Mouse (Mus musculus) liver, embryonic 11.5 days (tissue): ENCODE measurements around the gene Actg2. TPM values are rescaled to one million over a fixed set of nuclear protein-coding genes. Genes with fewer than 3 reads are reported as not detected.

ENCODE experiments used
- ATAC-seq: fragments of 200-750 bp; cut with Nextera tagmentation; replicated peaks from 2 replicates; pipeline ENCODE4 v1.8.0; 2017; ENCODE audit warnings: moderate number of reproducible peaks, mild to moderate bottlenecking, moderate TSS enrichment, moderate library complexity; ENCODE audit not compliant: low FRiP score
- DNase-seq: peaks from one replicate; pipeline ENCODE4 v3.0.0-alpha.2; 2017; ENCODE audit warnings: low spot score
- H3K27ac ChIP-seq: fragments of 300-500 bp; sonication (generic); 2 replicates; pipeline ENCODE4 v1.5.1; 2014; ENCODE audit warnings: mild to moderate bottlenecking, low read depth, low read length, control low read depth
- H3K27me3 ChIP-seq: fragments of 300-500 bp; sonication (generic); replicated peaks from 2 replicates; pipeline ENCODE4 v1.6.1; 2014; ENCODE audit warnings: low read length, mixed read lengths; ENCODE audit not compliant: control insufficient read depth, insufficient read depth
- H3K36me3 ChIP-seq: fragments of 300-500 bp; sonication (generic); 2 replicates; pipeline ENCODE4 v1.6.1; 2014; ENCODE audit warnings: mild to moderate bottlenecking, low read length, moderate library complexity, mixed read lengths; ENCODE audit not compliant: control insufficient read depth, insufficient read depth
- H3K4me1 ChIP-seq: fragments of 300-500 bp; sonication (generic); replicated peaks from 2 replicates; pipeline ENCODE4 v1.6.1; 2014; ENCODE audit warnings: low read length, mixed read lengths; ENCODE audit not compliant: control insufficient read depth, insufficient read depth
- H3K4me2 ChIP-seq: fragments of 300-500 bp; sonication (generic); 2 replicates; pipeline ENCODE4 v1.6.1; 2014; ENCODE audit warnings: mild to moderate bottlenecking, control low read depth, moderate library complexity
- H3K4me3 ChIP-seq: fragments of 300-500 bp; sonication (generic); 2 replicates; pipeline ENCODE4 v1.5.1; 2014; ENCODE audit warnings: low read depth, low read length, control low read depth
- H3K9ac ChIP-seq: fragments of 300-500 bp; sonication (generic); 2 replicates; pipeline ENCODE4 v1.6.1; 2014; ENCODE audit warnings: low read depth, low read length, control low read depth
- H3K9me3 ChIP-seq: fragments of 300-500 bp; sonication (generic); 2 replicates; pipeline ENCODE4 v1.6.1; 2016; ENCODE audit warnings: low read length, inconsistent platforms, mixed read lengths; ENCODE audit not compliant: control insufficient read depth
- WGBS: fragments of 180-500 bp; shearing (Covaris S2); extraction: QIAGEN DNeasy Blood & Tissue Kit; methylation state at CpG from one replicate; pipeline ENCODE4 v1.1.7; 2014; 5-methylcytosine and 5-hydroxymethylcytosine counted together
- polyA plus RNA-seq: library from polyadenylated mRNA; unstranded; fragments of >200 nt; fragmentation: Nextera tagmentation; extraction: Ambion mirVana; gene quantifications from 2 replicates; pipeline ENCODE4 v1.2.1, GENCODE M21; 2014

Gene Actg2
- polyA plus RNA-seq, 1 experiment from 2014 or later, result 7.6 TPM

- WGBS, result under 1% methylated on average over 54 of the region's 54 CpGs
- Histone ChIP-seq H3K9ac (peak within 1 kb of the TSS; percentile 79), H3K4me1 (0 out of 2 replicates have a peak, but pooled peaks cover 7% of the 10 kb centered on the region), H3K27me3 (no peaks in the 10 kb centered on the region), H3K36me3 (no peaks in the 10 kb centered on the region), H3K9me3 (no peaks in the 10 kb centered on the region), H3K4me3 (peak within 1 kb of the TSS; percentile 79), H3K4me2 (peak within 1 kb of the TSS; percentile 73), H3K27ac (peak within 1 kb of the TSS; percentile 97)
- peak; percentile 96 for ATAC-seq
- peak; percentile 91 for DNase-seq
Measured at GRCm38 (mm10) chr6:83506258-83507167, 29.6 kb downstream of the Actg2 start, which contains the start of gene Dguok. Dguok (minus strand) TSS chr6:83506969.

DNA sequence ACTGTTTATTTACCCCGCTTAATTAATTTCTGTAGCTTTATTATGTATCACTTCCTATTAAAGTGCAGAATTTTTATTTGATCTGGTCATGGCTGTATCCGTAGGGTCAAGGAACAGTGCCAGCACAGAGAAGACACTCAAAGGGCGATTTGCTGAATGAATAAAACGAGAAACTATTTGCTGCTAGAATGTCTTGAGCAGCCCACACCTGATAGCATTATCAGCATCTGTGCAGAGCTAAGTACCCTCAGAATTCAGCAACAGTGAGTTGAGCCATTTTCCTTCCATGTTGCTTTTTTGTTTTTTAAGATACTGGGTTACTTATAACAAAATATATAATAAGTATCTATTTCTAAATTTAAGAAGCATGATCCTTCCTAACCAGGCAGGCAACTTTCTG lies 30.5 kb downstream of the Actg2 start:
- ATAC-seq (no peak), DNase-seq (no peak)
- no peaks in the 10 kb centered on the region for H3K36me3 ChIP-seq
- peak overlapping the region; percentile 97 for H3K27ac ChIP-seq
- H3K4me2 ChIP-seq, result peak overlapping the region; percentile 73
- H3K4me3 ChIP-seq, result peak overlapping the region; percentile 79
- peak overlapping the region; percentile 79 for H3K9ac ChIP-seq
- H3K4me1 ChIP-seq, result 0 out of 2 replicates have a peak, but pooled peaks cover 7% of the 10 kb centered on the region
- 72% methylated on average over 4 of the region's 4 CpGs for WGBS
- H3K27me3 ChIP-seq, result no peaks in the 10 kb centered on the region
- H3K9me3 ChIP-seq, result no peaks in the 10 kb centered on the region

GRCm38 (mm10) chr6:83503361-83503760 lies 32.7 kb downstream of the Actg2 start:
- 78% methylated on average over 3 of the region's 3 CpGs for WGBS
- H3K9ac ChIP-seq, result no peak overlapping the region

DNA sequence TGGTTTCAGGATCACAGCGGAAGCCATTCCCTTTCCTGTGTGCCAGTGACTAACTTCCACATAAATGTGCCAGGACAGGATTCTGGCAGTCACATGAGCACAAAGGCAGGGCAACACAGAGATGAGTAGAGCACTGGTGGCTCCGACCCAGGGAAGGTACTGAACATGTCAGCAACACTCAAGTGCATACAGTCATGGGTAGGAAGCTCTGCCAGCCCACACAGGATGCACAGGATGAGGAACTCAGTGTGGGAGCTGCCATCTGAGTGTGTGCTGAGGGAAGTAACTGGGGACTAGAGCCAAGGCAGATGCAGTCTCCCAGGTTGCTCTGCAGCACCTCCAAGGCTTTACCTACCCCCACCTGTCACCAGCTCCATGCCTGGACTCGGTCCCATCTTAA lies 33.4 kb downstream of the Actg2 start:
- Histone ChIP-seq H3K9me3 (no peaks in the 10 kb centered on the region), H3K27ac (no peak overlapping the region), H3K4me3 (no peak overlapping the region), H3K4me2 (no peak overlapping the region), H3K9ac (no peak overlapping the region), H3K27me3 (no peaks in the 10 kb centered on the region), H3K4me1 (0 out of 2 replicates have a peak, but pooled peaks cover 7% of the 10 kb centered on the region), H3K36me3 (no peaks in the 10 kb centered on the region)
- no peak for DNase-seq
- 79% methylated on average over 3 of the region's 3 CpGs for WGBS
- no peak for ATAC-seq

More at GRCm38 (mm10) chr6:83503361-83503760, 32.7 kb downstream of the Actg2 start:
- H3K4me1 ChIP-seq, result 0 out of 2 replicates have a peak, but pooled peaks cover 7% of the 10 kb centered on the region
- no peak overlapping the region for H3K27ac ChIP-seq
- no peak overlapping the region for H3K4me3 ChIP-seq
- ATAC-seq, result no peak
- no peaks in the 10 kb centered on the region for H3K36me3 ChIP-seq
- H3K27me3 ChIP-seq, result no peaks in the 10 kb centered on the region
- no peak overlapping the region for H3K4me2 ChIP-seq
- no peak for DNase-seq
- no peaks in the 10 kb centered on the region for H3K9me3 ChIP-seq

GRCm38 (mm10) chr6:83501524-83502310 lies 34.3 kb downstream of the Actg2 start:
- Histone ChIP-seq H3K4me2 (no peak overlapping the region), H3K4me3 (no peak overlapping the region), H3K4me1 (0 out of 2 replicates have a peak, but pooled peaks cover 3% of the 10 kb centered on the region), H3K27ac (no peak overlapping the region), H3K9me3 (no peaks in the 10 kb centered on the region), H3K36me3 (no peaks in the 10 kb centered on the region), H3K9ac (no peak overlapping the region), H3K27me3 (no peaks in the 10 kb centered on the region)
- DNase-seq (no peak), ATAC-seq (no peak)
- WGBS, result 70% methylated on average over 9 of the region's 9 CpGs

GRCm38 (mm10) chr6:83500462-83500861 lies 35.6 kb downstream of the Actg2 start:
- H3K9ac ChIP-seq, result no peak overlapping the region

GRCm38 (mm10) chr6:83499078-83499477 lies 37.0 kb downstream of the Actg2 start:
- Histone ChIP-seq H3K27me3 (no peaks in the 10 kb centered on the region), H3K9me3 (no peaks in the 10 kb centered on the region), H3K9ac (no peak overlapping the region), H3K27ac (no peak overlapping the region), H3K36me3 (no peaks in the 10 kb centered on the region), H3K4me3 (no peak overlapping the region), H3K4me1 (no peaks in the 10 kb centered on the region), H3K4me2 (no peak overlapping the region)
- DNase-seq, result no peak
- WGBS, result 92% methylated on average over 10 of the region's 10 CpGs
- ATAC-seq, result no peak

More at GRCm38 (mm10) chr6:83500462-83500861, 35.6 kb downstream of the Actg2 start:
- Histone ChIP-seq H3K4me2 (no peak overlapping the region), H3K4me3 (no peak overlapping the region), H3K27ac (no peak overlapping the region), H3K36me3 (no peaks in the 10 kb centered on the region), H3K9me3 (no peaks in the 10 kb centered on the region), H3K27me3 (no peaks in the 10 kb centered on the region), H3K4me1 (no peaks in the 10 kb centered on the region)
- WGBS, result 50% methylated on average over 3 of the region's 3 CpGs
- ATAC-seq (no peak), DNase-seq (no peak)

- no peaks in the 10 kb centered on the region for H3K27me3 ChIP-seq
- no peaks in the 10 kb centered on the region for H3K36me3 ChIP-seq
- no peak overlapping the region for H3K27ac ChIP-seq
- peak; percentile 41; the same call in 1 of the 2 replicates for ATAC-seq
- no peak overlapping the region for H3K4me2 ChIP-seq
- no peaks in the 10 kb centered on the region for H3K4me1 ChIP-seq
- no peak for DNase-seq
- no peak overlapping the region for H3K4me3 ChIP-seq
- H3K9ac ChIP-seq, result no peak overlapping the region
- 78% methylated on average over 22 of the region's 22 CpGs for WGBS
- no peaks in the 10 kb centered on the region for H3K9me3 ChIP-seq
Measured at GRCm38 (mm10) chr6:83496753-83497710, 39.0 kb downstream of the Actg2 start.
